Mouse (Mus musculus) embryo, embryonic 11 days (tissue): ENCODE measurements around the gene Ptpn3.

Experiments used
- DNase-seq: peaks from one replicate; pipeline ENCODE4 v3.0.0-alpha.2; 2015

Gene Ptpn3

GRCm38 (mm10) chr4:57301410-57302313 lies at the start of gene Ptpn3:
Gene Ptpn3 (minus strand): TSS chr4:57301837.
- DNase-seq = peak; percentile 91

DNA sequence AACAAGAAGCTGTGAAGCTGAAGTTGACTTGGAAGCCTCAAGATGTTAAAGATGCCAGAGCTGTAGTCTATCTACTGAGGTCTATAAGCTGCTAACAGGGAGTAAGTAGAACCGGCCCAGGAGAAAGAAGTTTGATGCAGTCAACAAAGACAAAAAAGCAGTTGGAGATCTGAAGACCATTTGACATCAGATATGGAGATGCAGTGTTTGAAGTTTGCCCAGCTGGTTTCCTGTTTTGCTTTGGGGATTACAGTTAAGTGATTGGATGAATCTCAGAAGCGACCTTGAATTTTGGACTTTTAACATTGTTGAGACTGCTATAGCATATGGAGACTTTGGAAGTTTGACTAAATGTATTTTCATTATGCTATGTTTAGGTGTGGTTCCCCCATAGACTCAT lies 48.9 kb upstream of the Ptpn3 start:
- no peak for DNase-seq

GRCm38 (mm10) chr4:57343996-57344395 lies 42.4 kb upstream of the Ptpn3 start:
- no peak for DNase-seq

- no peak for DNase-seq
Measured at GRCm38 (mm10) chr4:57338923-57339322, 37.3 kb upstream of the Ptpn3 start.

DNA sequence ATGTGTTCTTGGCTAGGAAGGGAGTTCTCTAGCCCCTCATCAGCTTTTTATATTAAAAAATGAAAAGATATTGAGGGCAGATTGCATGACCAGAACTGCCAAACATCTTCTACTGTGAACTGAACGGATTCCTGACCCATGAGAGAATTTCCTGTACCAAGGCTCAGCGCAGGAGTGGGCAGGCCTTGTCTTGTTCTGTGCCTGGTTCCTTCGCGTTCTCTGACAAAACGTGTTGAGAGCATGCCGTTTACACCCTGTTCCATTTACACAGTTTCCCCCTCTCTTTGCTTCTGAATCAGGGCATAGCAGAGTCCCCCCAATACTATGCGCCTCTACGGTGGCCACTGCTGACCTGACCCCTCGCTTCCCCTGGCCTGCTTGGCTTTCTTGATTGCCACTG lies 36.4 kb upstream of the Ptpn3 start:
- peak; percentile 22 for DNase-seq

GRCm38 (mm10) chr4:57335000-57335666 lies 33.5 kb upstream of the Ptpn3 start:
- peak; percentile 10 for DNase-seq

DNA sequence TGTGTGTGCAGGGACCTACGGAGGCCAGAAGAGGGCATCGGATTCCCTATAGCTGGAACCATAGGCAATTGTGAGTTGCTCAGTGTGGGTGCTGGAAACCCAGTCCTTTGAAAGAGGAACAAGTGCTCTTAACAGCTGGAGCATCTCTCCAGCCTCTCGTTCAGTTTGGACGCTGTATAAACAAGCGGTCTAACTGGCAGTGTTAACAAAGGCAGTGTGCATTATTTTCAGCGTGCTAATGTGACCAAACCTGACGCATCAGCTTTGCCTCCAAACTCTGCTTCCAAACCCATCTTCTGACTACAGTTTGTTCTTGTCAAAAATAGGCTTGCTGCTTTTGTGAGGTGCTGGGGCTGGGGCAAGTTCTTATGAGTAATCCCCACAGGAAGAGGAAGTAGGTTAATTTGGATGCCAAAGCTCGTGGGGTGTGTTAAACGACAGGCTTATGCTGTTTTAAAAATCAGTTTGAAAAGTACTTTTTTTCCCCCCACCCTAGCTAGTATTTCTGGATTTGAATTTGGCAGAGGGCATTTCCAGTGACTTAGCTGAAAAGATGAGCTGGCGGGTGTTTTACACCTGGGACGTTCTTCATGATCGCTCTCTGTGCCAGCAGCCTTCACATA lies 32.4 kb upstream of the Ptpn3 start:
- DNase-seq = no peak

GRCm38 (mm10) chr4:57332511-57332910 lies 30.9 kb upstream of the Ptpn3 start:
- no peak for DNase-seq

DNA sequence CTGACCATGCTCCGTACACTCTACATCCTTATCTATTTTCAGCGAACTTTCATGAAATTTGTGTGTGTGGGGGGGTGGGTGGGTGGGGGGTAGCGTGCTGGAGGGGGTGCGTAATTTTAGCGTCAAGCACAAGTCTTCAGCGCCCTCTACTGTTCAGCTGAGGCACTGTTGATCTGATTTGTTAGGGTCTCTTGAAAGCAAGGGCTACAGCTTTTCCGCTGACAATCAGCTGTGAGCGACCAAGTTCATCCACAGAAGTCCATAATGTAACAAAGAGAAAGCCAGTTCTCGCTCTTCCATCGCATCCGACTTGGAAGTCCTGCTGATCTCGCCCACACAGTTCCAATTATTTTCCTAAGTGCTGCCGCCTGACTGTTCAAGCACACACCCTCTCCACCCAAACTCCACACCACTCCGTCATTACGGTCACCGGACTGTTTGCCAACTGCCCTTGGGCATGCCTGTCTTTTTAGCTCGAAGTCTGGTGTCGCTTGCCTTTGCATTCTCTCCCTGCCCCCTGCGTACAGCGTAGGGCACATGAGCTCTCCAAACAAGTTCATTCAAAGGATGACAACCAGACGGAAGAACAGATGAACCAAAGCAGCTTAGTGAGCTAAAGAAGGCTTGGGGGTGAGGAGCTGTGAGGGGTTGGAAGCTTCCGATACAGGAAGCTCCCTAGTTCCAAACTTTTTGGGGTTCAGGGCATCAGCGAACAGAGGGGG lies 19.1 kb upstream of the Ptpn3 start:
- peak; percentile 65 for DNase-seq

DNA sequence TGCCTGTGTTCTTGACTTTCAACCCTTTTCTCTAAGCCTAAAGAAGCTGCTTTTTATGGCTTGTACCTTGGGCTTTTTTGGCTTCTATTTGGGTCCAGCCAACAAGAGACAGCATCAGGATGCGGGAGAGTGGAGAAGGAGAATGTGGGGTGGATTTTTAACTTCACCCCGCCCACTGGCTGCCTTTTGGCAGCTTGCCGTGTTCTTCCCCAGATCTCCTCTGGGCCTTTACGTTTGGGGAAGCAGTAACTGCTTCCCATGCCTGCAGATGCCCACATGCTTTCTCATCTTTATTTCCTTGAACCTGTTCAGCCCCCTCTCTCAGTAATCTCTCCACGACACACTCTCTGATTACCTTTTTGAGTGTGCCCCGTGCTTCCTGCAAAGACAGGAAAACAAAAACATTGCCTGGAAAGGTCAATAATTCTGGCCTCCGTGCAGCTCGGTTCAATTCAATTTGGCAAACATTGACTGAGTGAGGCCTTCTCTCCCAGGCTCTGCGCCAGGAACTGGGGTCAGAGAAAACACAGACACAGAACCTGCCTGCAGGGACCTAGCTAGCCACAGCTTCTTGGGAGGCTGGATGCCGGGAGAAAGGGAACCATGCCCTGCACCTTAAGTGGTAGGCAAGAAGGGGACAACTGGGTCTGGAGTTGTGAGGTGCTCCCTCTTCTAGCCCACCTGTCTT lies 17.0 kb upstream of the Ptpn3 start:
- DNase-seq = no peak

GRCm38 (mm10) chr4:57312256-57313166 lies 10.9 kb upstream of the Ptpn3 start:
- DNase-seq = no peak

- DNase-seq = no peak
Measured at GRCm38 (mm10) chr4:57311750-57312149, 10.1 kb upstream of the Ptpn3 start.

DNA sequence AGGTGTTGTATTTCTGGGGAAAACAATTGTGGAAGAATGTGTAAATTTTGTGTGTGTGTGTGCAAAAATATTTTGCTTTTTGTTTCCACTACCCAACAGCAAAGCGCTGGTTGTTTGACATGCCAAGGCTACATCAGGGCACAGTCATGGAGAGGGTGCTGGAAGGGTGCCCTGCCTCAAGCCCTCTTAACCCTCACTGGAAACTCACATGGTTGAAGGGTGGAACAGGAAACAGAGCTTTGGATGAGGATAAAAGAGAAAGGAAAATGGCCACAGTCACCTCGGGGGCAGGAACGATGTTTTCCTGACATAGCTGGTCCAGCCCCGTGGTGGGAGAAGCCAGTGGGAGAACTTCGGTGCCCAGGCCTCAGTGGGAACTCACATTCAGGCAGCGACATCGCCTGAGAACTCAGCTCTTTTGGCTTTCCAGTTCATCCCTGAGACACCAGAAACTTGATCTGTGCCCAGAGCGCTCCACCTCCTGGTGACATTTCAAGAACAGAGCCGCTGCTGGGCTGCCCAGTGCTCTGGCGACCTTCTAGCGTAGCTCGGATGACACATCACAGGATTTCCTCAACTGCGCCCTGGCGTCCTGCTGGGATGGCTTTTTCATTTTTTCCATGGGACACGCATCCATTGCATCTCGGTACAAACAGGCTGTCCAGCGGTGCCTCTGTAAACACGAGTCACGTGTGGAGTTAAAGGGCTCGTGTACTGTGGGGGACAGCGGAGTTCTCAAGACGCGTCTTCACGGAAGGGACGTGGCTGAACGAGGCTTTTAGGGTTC lies 6.8 kb upstream of the Ptpn3 start:
- peak; percentile 44 for DNase-seq

DNA sequence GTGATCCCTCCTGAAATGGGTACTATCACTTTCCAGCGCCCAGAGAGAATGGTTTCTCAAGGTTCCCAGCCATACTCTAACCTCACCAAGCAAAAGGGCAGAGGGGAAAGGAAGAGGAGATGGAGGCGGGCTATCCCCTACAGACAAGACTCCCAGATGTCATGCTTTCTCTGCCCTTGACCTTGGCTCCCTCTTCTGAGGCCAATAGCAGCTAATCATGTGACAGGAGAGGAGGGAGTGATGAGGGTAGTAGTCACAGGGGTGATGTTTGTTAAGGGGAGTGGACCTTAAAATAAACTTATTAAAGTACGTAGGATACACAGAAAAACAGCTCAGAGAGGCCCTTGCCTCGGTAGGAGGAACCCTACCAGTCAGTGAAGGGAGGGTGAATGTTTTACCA lies 6.1 kb upstream of the Ptpn3 start:
- no peak for DNase-seq

- no peak for DNase-seq
Measured at GRCm38 (mm10) chr4:57306260-57306659, 4.6 kb upstream of the Ptpn3 start.

DNA sequence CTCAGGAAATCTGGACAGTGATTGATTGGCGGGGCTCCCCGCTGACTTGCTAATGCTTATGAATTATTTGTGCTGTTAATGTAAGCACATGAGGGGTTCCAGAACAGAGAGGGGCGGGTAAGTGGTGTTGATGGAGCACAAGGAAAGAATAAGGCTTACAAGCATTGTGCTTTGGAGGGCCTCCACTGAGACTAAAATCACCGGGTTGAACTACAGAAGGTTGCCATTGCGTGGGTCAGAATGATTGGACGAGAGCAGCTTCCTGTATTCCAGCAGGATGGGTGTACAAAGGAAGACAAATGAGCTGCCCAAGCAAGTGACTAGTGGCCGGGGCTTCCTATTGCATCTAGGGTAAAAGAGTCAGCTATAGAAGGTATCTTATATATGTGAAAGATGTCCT lies 4.0 kb upstream of the Ptpn3 start:
- peak; percentile 24 for DNase-seq

- peak; percentile 65 for DNase-seq
Measured at GRCm38 (mm10) chr4:57300469-57301409, 898 bp downstream of the Ptpn3 start.

- peak; percentile 61 for DNase-seq
Measured at GRCm38 (mm10) chr4:57299701-57300468, 1.8 kb downstream of the Ptpn3 start.
